Mouse (Mus musculus) A20 (cell line): ENCODE measurements at regions not wholly inside any gene's neighbourhood (a gene's known extent, or its start where the extent isn't known, plus 50 kb on each side); places are given as distances from the start of the nearest gene placed in this dataset.

Experiments used
- DNase-seq: peaks from one replicate; pipeline ENCODE4 v3.0.0-alpha.2; 2011; ENCODE audit warnings: low read depth, low spot score

- DNase-seq = no peak
These were observed 204.3 kb downstream of the Hhipl2 start for GRCm38 (mm10) chr1:183622341-183622740.

- DNase-seq = no peak
These were observed 206.3 kb downstream of the Hhipl2 start for GRCm38 (mm10) chr1:183624266-183624665.

GRCm38 (mm10) chr1:183633810-183634209 is 215.8 kb downstream of the Hhipl2 start:
- no peak for DNase-seq

- no peak for DNase-seq
These were observed 216.8 kb downstream of the Hhipl2 start for GRCm38 (mm10) chr1:183634836-183635235.

GRCm38 (mm10) chr1:183637214-183637613 is 219.2 kb downstream of the Hhipl2 start:
- no peak for DNase-seq

GRCm38 (mm10) chr1:183639332-183639731 is 221.3 kb downstream of the Hhipl2 start:
- DNase-seq = no peak

GRCm38 (mm10) chr1:183640568-183640967 is 222.6 kb downstream of the Hhipl2 start:
- no peak for DNase-seq

- DNase-seq = no peak
These were observed 226.0 kb downstream of the Hhipl2 start for GRCm38 (mm10) chr1:183644001-183644400.

- DNase-seq = no peak
These were observed 235.9 kb downstream of the Hhipl2 start for GRCm38 (mm10) chr1:183653878-183654277.

- peak; percentile 70 for DNase-seq
These were observed 239.0 kb downstream of the Hhipl2 start for GRCm38 (mm10) chr1:183657043-183657442.

- DNase-seq = no peak
These were observed 242.5 kb downstream of the Hhipl2 start for GRCm38 (mm10) chr1:183660541-183660940.

- no peak for DNase-seq
These were observed 244.5 kb downstream of the Hhipl2 start for GRCm38 (mm10) chr1:183662369-183663043.

GRCm38 (mm10) chr1:183669271-183669670 is 251.3 kb downstream of the Hhipl2 start:
- no peak for DNase-seq

- no peak for DNase-seq
These were observed 251.7 kb downstream of the Hhipl2 start for GRCm38 (mm10) chr1:183669674-183670073.

- DNase-seq = no peak
These were observed 252.5 kb downstream of the Hhipl2 start for GRCm38 (mm10) chr1:183670542-183670941.

GRCm38 (mm10) chr1:183671541-183671940 is 253.5 kb downstream of the Hhipl2 start:
- DNase-seq = no peak

- no peak for DNase-seq
These were observed 254.5 kb downstream of the Hhipl2 start for GRCm38 (mm10) chr1:183672521-183672920.

GRCm38 (mm10) chr1:183677585-183677984 is 259.6 kb downstream of the Hhipl2 start:
- DNase-seq = no peak

- no peak for DNase-seq
These were observed 261.9 kb downstream of the Hhipl2 start for GRCm38 (mm10) chr1:183679949-183680348.

- DNase-seq = no peak
These were observed 268.0 kb downstream of the Hhipl2 start for GRCm38 (mm10) chr1:183686056-183686455.

GRCm38 (mm10) chr1:183692756-183693155 is 274.7 kb downstream of the Hhipl2 start:
- DNase-seq = no peak

- DNase-seq = peak; percentile 49
These were observed 281.3 kb downstream of the Hhipl2 start for GRCm38 (mm10) chr1:183699284-183699683.

- no peak for DNase-seq
These were observed 284.9 kb downstream of the Hhipl2 start for GRCm38 (mm10) chr1:183702888-183703287.

- peak; percentile 26 for DNase-seq
These were observed 294.9 kb downstream of the Hhipl2 start for GRCm38 (mm10) chr1:183712895-183713294.
